Mouse (Mus musculus): ENCODE results near the gene Ipo11. TPM values are rescaled to one million over a fixed set of nuclear protein-coding genes. Genes with fewer than 3 reads are reported as not detected.

Ipo11 gene
- polyA plus RNA-seq, 1 experiment from 2014 or later, result 55.2 TPM

DNA sequence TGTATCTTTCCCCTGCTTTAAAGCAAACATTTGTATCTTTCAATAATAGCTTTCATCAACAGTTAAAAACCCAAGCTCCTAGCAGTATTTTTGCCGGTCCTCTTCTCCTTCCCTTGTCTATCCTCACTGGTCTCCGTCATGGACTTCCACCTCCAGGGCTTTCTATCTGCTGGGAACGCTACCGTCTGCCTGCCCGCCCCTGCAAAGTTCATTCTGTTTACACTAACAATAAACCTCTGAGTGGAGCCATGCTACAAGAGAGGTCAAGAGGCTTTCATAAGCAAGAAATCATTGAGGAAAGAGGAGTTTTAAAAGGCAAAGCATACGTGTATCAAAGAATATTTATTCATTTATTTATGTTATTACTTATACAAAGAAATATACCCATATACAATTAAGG, 106.7 kb downstream of the Ipo11 start:
- Histone ChIP-seq H3K27me3 (ENCODE audit: control insufficient read depth, insufficient read depth, low read depth, low read length) (no peaks in the 10 kb centered on the region), H3K9ac (ENCODE audit: low read length) (no peak overlapping the region), H3K27ac (ENCODE audit: low read length) (no peak overlapping the region), H3K36me3 (ENCODE audit: control insufficient read depth, insufficient read depth, low read length) (peaks cover 2% of the 10 kb centered on the region; the same call in 1 of the 2 replicates), H3K9me3 (ENCODE audit: control insufficient read depth, low read length) (no peaks in the 10 kb centered on the region), H3K4me2 (ENCODE audit: low read depth, low read length) (no peak overlapping the region), H3K4me3 (ENCODE audit: low read length) (no peak overlapping the region), H3K4me1 (replicated peaks; ENCODE audit: control insufficient read depth, insufficient read depth, low read length) (no peaks in the 10 kb centered on the region)
- no peak for ATAC-seq (ENCODE audit: low read depth)
- WGBS, result 34% methylated on average over 6 of the region's 6 CpGs

DNA sequence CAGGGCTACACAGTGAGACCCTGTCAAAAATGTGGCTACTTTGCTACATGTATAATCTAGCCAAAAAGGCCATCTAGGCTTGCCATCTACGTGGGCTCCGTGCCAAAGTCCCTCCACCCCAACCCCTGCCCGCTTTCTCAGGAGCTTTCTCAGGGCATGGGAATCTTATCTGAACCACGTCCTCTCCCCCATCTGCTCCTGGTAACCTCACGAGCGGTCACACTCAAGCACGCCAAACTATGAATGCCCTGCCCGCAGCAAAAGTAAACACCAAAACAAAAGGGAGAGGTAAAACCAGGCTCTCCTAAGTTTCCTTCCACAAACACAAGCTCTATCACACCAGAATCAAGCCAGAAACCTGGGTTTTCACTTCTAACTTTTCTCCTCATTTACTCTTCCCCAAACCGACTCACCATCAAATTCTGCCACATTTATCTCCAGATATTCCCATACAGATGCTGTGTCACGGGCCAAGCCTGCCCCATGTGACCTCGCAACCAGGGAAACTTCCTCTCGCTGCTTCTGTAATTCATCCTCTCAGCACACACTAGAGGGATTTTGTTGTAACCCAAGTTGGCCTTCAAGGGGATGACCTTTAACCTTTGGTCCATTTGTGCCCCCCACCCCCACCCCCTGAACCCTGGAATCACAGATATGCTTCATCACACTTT, 107.3 kb downstream of the Ipo11 start:
- 62% methylated on average over 12 of the region's 12 CpGs for WGBS
- H3K9me3 ChIP-seq (ENCODE audit: control insufficient read depth, low read length), result no peaks in the 10 kb centered on the region
- no peaks in the 10 kb centered on the region for H3K4me1 ChIP-seq (replicated peaks; ENCODE audit: control insufficient read depth, insufficient read depth, low read length)
- no peaks in the 10 kb centered on the region for H3K27me3 ChIP-seq (ENCODE audit: control insufficient read depth, insufficient read depth, low read depth, low read length)
- H3K9ac ChIP-seq (ENCODE audit: low read length), result no peak overlapping the region
- H3K4me2 ChIP-seq (ENCODE audit: low read depth, low read length), result no peak overlapping the region
- H3K4me3 ChIP-seq (ENCODE audit: low read length), result no peak overlapping the region
- no peak overlapping the region for H3K27ac ChIP-seq (ENCODE audit: low read length)
- ATAC-seq (ENCODE audit: low read depth), result no peak
- H3K36me3 ChIP-seq (ENCODE audit: control insufficient read depth, insufficient read depth, low read length), result peaks cover 2% of the 10 kb centered on the region; the same call in 1 of the 2 replicates

DNA sequence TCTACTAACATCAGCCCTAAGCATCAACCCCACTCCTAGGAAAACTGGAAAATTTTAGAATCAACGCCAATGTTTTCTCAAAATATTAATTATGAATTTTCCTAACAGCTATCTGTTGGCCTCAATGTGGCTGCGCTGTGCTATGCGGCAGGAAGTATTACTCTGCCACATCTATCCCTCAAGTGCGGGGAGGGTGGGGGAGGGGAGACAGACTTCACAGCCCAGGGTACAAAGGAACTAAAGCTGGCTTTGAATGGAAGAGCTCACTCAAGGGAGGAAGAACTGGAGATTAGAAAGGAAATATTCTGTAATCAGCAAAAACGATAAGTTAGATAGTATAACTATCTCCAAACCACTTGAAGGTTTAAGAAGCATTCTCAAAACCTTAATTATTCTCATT, 111.1 kb downstream of the Ipo11 start:
- ATAC-seq (ENCODE audit: low read depth), result no peak
- H3K36me3 ChIP-seq (ENCODE audit: control insufficient read depth, insufficient read depth, low read length), result no peaks in the 10 kb centered on the region
- H3K27me3 ChIP-seq (ENCODE audit: control insufficient read depth, insufficient read depth, low read depth, low read length), result no peaks in the 10 kb centered on the region
- H3K4me2 ChIP-seq (ENCODE audit: low read depth, low read length), result no peak overlapping the region
- no peaks in the 10 kb centered on the region for H3K4me1 ChIP-seq (replicated peaks; ENCODE audit: control insufficient read depth, insufficient read depth, low read length)
- no peak overlapping the region for H3K9ac ChIP-seq (ENCODE audit: low read length)
- no peak overlapping the region for H3K4me3 ChIP-seq (ENCODE audit: low read length)
- WGBS, result 76% methylated on average over 5 of the region's 5 CpGs
- H3K27ac ChIP-seq (ENCODE audit: low read length), result no peak overlapping the region
- H3K9me3 ChIP-seq (ENCODE audit: control insufficient read depth, low read length), result no peaks in the 10 kb centered on the region

DNA sequence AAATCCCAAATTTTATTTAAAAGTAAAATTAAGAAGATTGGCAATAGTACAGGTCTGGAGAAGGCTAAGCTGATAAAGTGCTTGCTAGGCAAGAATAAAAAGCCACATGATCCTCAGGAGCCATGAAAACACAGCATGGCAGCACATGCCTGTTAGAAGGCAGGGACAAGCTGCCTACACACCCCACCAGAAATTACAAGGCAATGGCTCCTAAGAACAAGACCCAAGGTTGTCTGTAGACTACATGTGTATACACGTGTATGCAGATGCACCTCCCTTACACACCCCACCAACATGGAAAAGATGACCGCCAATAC, 112.9 kb downstream of the Ipo11 start:
- no peak overlapping the region for H3K9ac ChIP-seq (ENCODE audit: low read length)
- H3K36me3 ChIP-seq (ENCODE audit: control insufficient read depth, insufficient read depth, low read length), result no peaks in the 10 kb centered on the region
- no peak overlapping the region for H3K27ac ChIP-seq (ENCODE audit: low read length)
- ATAC-seq (ENCODE audit: low read depth), result no peak
- no peaks in the 10 kb centered on the region for H3K4me1 ChIP-seq (replicated peaks; ENCODE audit: control insufficient read depth, insufficient read depth, low read length)
- no peak overlapping the region for H3K4me3 ChIP-seq (ENCODE audit: low read length)
- H3K4me2 ChIP-seq (ENCODE audit: low read depth, low read length), result no peak overlapping the region
- no peaks in the 10 kb centered on the region for H3K27me3 ChIP-seq (ENCODE audit: control insufficient read depth, insufficient read depth, low read depth, low read length)
- WGBS, result 95% methylated on average over 2 of the region's 2 CpGs
- no peaks in the 10 kb centered on the region for H3K9me3 ChIP-seq (ENCODE audit: control insufficient read depth, low read length)

GRCm38 (mm10) chr13:106823121-106823874, 113.5 kb downstream of the Ipo11 start:
- WGBS, result 93% methylated on average over 12 of the region's 12 CpGs
- ATAC-seq (ENCODE audit: low read depth), result no peak
- H3K4me2 ChIP-seq (ENCODE audit: low read depth, low read length), result no peak overlapping the region

GRCm38 (mm10) chr13:106820149-106820548, 116.6 kb downstream of the Ipo11 start:
- WGBS, result 87% methylated on average over 2 of the region's 2 CpGs
- ATAC-seq (ENCODE audit: low read depth), result no peak
- H3K4me1 ChIP-seq (replicated peaks; ENCODE audit: control insufficient read depth, insufficient read depth, low read length), result no peaks in the 10 kb centered on the region
- no peak overlapping the region for H3K4me3 ChIP-seq (ENCODE audit: low read length)
- no peak overlapping the region for H3K27ac ChIP-seq (ENCODE audit: low read length)
- no peaks in the 10 kb centered on the region for H3K27me3 ChIP-seq (ENCODE audit: control insufficient read depth, insufficient read depth, low read depth, low read length)
- H3K9me3 ChIP-seq (ENCODE audit: control insufficient read depth, low read length), result no peaks in the 10 kb centered on the region
- H3K9ac ChIP-seq (ENCODE audit: low read length), result no peak overlapping the region
- H3K4me2 ChIP-seq (ENCODE audit: low read depth, low read length), result no peak overlapping the region
- H3K36me3 ChIP-seq (ENCODE audit: control insufficient read depth, insufficient read depth, low read length), result no peaks in the 10 kb centered on the region

More at GRCm38 (mm10) chr13:106823121-106823874, 113.5 kb downstream of the Ipo11 start:
- Histone ChIP-seq H3K36me3 (ENCODE audit: control insufficient read depth, insufficient read depth, low read length) (no peaks in the 10 kb centered on the region), H3K4me1 (replicated peaks; ENCODE audit: control insufficient read depth, insufficient read depth, low read length) (no peaks in the 10 kb centered on the region), H3K9ac (ENCODE audit: low read length) (no peak overlapping the region), H3K4me3 (ENCODE audit: low read length) (no peak overlapping the region), H3K27ac (ENCODE audit: low read length) (no peak overlapping the region), H3K27me3 (ENCODE audit: control insufficient read depth, insufficient read depth, low read depth, low read length) (no peaks in the 10 kb centered on the region), H3K9me3 (ENCODE audit: control insufficient read depth, low read length) (no peaks in the 10 kb centered on the region)

- no peak for ATAC-seq (ENCODE audit: low read depth)
- no peak overlapping the region for H3K9ac ChIP-seq (ENCODE audit: low read length)
- 85% methylated on average over 4 of the region's 4 CpGs for WGBS
These were observed 117.0 kb downstream of the Ipo11 start for GRCm38 (mm10) chr13:106819749-106820148.

GRCm38 (mm10) chr13:106817066-106817465, 119.7 kb downstream of the Ipo11 start:
- Histone ChIP-seq H3K36me3 (ENCODE audit: control insufficient read depth, insufficient read depth, low read length) (no peaks in the 10 kb centered on the region), H3K4me1 (replicated peaks; ENCODE audit: control insufficient read depth, insufficient read depth, low read length) (no peaks in the 10 kb centered on the region), H3K27me3 (ENCODE audit: control insufficient read depth, insufficient read depth, low read depth, low read length) (no peaks in the 10 kb centered on the region), H3K9ac (ENCODE audit: low read length) (no peak overlapping the region), H3K4me2 (ENCODE audit: low read depth, low read length) (no peak overlapping the region), H3K9me3 (ENCODE audit: control insufficient read depth, low read length) (no peaks in the 10 kb centered on the region), H3K27ac (ENCODE audit: low read length) (no peak overlapping the region), H3K4me3 (ENCODE audit: low read length) (no peak overlapping the region)
- 95% methylated on average over 5 of the region's 5 CpGs for WGBS
- no peak for ATAC-seq (ENCODE audit: low read depth)

More at GRCm38 (mm10) chr13:106819749-106820148, 117.0 kb downstream of the Ipo11 start:
- H3K36me3 ChIP-seq (ENCODE audit: control insufficient read depth, insufficient read depth, low read length), result no peaks in the 10 kb centered on the region
- no peak overlapping the region for H3K4me3 ChIP-seq (ENCODE audit: low read length)
- no peaks in the 10 kb centered on the region for H3K27me3 ChIP-seq (ENCODE audit: control insufficient read depth, insufficient read depth, low read depth, low read length)
- no peaks in the 10 kb centered on the region for H3K4me1 ChIP-seq (replicated peaks; ENCODE audit: control insufficient read depth, insufficient read depth, low read length)
- H3K4me2 ChIP-seq (ENCODE audit: low read depth, low read length), result no peak overlapping the region
- no peaks in the 10 kb centered on the region for H3K9me3 ChIP-seq (ENCODE audit: control insufficient read depth, low read length)
- no peak overlapping the region for H3K27ac ChIP-seq (ENCODE audit: low read length)

GRCm38 (mm10) chr13:106813519-106813918, 123.2 kb downstream of the Ipo11 start:
- H3K9me3 ChIP-seq (ENCODE audit: control insufficient read depth, low read length), result no peaks in the 10 kb centered on the region
- H3K27me3 ChIP-seq (ENCODE audit: control insufficient read depth, insufficient read depth, low read depth, low read length), result no peaks in the 10 kb centered on the region
- no peak for ATAC-seq (ENCODE audit: low read depth)
- H3K4me2 ChIP-seq (ENCODE audit: low read depth, low read length), result no peak overlapping the region
- no peaks in the 10 kb centered on the region for H3K4me1 ChIP-seq (replicated peaks; ENCODE audit: control insufficient read depth, insufficient read depth, low read length)
- no peaks in the 10 kb centered on the region for H3K36me3 ChIP-seq (ENCODE audit: control insufficient read depth, insufficient read depth, low read length)
- H3K9ac ChIP-seq (ENCODE audit: low read length), result no peak overlapping the region
- WGBS, result 81% methylated on average over 4 of the region's 4 CpGs
- H3K4me3 ChIP-seq (ENCODE audit: low read length), result no peak overlapping the region
- no peak overlapping the region for H3K27ac ChIP-seq (ENCODE audit: low read length)

Data from lung, embryonic 16.5 days (tissue).